Mouse (Mus musculus) MEL (cell line): ENCODE results near the gene Gapdh. TPM values are rescaled to one million over a fixed set of nuclear protein-coding genes. Genes with fewer than 3 reads are reported as not detected.

Source experiments
- DNase-seq: peaks from one replicate; pipeline ENCODE4 v3.0.0; 2011; ENCODE audit warnings: low read depth, low spot score
- H3K27ac ChIP-seq: 2 replicates; pipeline ENCODE4 v1.5.1; 2012; ENCODE audit warnings: low read depth, mild to moderate bottlenecking, control low read depth, low read length, moderate library complexity; ENCODE audit not compliant: control insufficient read depth
- H3K27me3 ChIP-seq, 2 experiments: fragments of 150-350 bp in 1 of 2; sonication (generic) in 1 of 2; 2 replicates each; pipeline ENCODE4 v1.6.1; 2012; ENCODE audit warnings: low read length in 2 of 2, mild to moderate bottlenecking in 2 of 2, improper control_type of control experiment in 1 of 2, moderate library complexity in 1 of 2; ENCODE audit not compliant: insufficient read depth in 2 of 2, control insufficient read depth in 1 of 2
- H3K36me3 ChIP-seq, 2 experiments: 2 replicates each; pipeline ENCODE4 v1.6.1; 2012 to 2014; ENCODE audit warnings: low read length in 2 of 2, improper control_type of control experiment in 1 of 2, inconsistent platforms in 1 of 2, mild to moderate bottlenecking in 1 of 2; ENCODE audit not compliant: insufficient read depth in 2 of 2, control insufficient read depth in 1 of 2
- H3K4me1 ChIP-seq, 2 experiments: fragments of 150-350 bp in 1 of 2; sonication (generic) in 1 of 2; 2 replicates each; pipeline ENCODE4 v1.6.1; 2012; ENCODE audit warnings: low read length in 2 of 2, improper control_type of control experiment in 1 of 2, mild to moderate bottlenecking in 1 of 2; ENCODE audit not compliant: insufficient read depth in 2 of 2, control insufficient read depth in 1 of 2
- H3K4me3 ChIP-seq, 2 experiments: fragments of 150-350 bp in 1 of 2; sonication (generic) in 1 of 2; 2 replicates each; pipeline ENCODE4 v1.5.1; 2012; ENCODE audit warnings: low read depth in 2 of 2, low read length in 2 of 2, mild to moderate bottlenecking in 2 of 2, moderate library complexity in 2 of 2, control low read depth in 1 of 2, improper control_type of control experiment in 1 of 2; ENCODE audit not compliant: control insufficient read depth in 1 of 2, insufficient read depth in 1 of 2
- H3K79me2 ChIP-seq: 2 replicates; pipeline ENCODE4 v1.6.1; 2012; ENCODE audit warnings: mild to moderate bottlenecking, low read length, moderate library complexity; ENCODE audit not compliant: control insufficient read depth, poor library complexity, insufficient read depth
- H3K9ac ChIP-seq: 2 replicates; pipeline ENCODE4 v1.6.1; 2012; ENCODE audit warnings: low read depth, mild to moderate bottlenecking, control low read depth, low read length, moderate library complexity; ENCODE audit not compliant: control insufficient read depth, poor library complexity, severe bottlenecking
- H3K9me3 ChIP-seq: fragments of 150-350 bp; sonication (generic); replicated peaks from 2 replicates; pipeline ENCODE4 v1.6.1; 2012; ENCODE audit warnings: mild to moderate bottlenecking, low read length, improper control_type of control experiment, moderate library complexity; ENCODE audit not compliant: insufficient read depth
- E2F4 ChIP-seq: IDR thresholded peaks from 2 replicates; pipeline ENCODE4 v1.6.1; 2011; ENCODE audit warnings: low read depth, low read length, improper control_type of control experiment, borderline replicate concordance
- ELF1 ChIP-seq: IDR thresholded peaks from 2 replicates; pipeline ENCODE4 v1.6.1; 2014; ENCODE audit warnings: low read depth, mild to moderate bottlenecking, inconsistent platforms, low read length, improper control_type of control experiment, moderate library complexity
- HCFC1 ChIP-seq: IDR thresholded peaks from 2 replicates; pipeline ENCODE4 v1.6.1; 2012; ENCODE audit warnings: low read depth, mild to moderate bottlenecking, inconsistent platforms, low read length, improper control_type of control experiment, moderate library complexity
- KAT2A ChIP-seq: conservative IDR thresholded peaks from 2 replicates; pipeline ENCODE4 v1.6.1; 2012; ENCODE audit warnings: low read depth, low read length, improper control_type of control experiment, inconsistent platforms
- MAFK ChIP-seq: IDR thresholded peaks from 2 replicates; pipeline ENCODE4 v1.6.1; 2011; ENCODE audit warnings: low read depth, mild to moderate bottlenecking, low read length, improper control_type of control experiment, borderline replicate concordance
- MAZ ChIP-seq: IDR thresholded peaks from 2 replicates; pipeline ENCODE4 v1.6.1; 2012; ENCODE audit warnings: low read depth, mild to moderate bottlenecking, inconsistent platforms, low read length, improper control_type of control experiment
- MEF2A ChIP-seq: IDR thresholded peaks from 2 replicates; pipeline ENCODE4 v1.6.1; 2014; ENCODE audit warnings: low read depth, mild to moderate bottlenecking, inconsistent platforms, low read length, improper control_type of control experiment; ENCODE audit not compliant: poor library complexity, insufficient replicate concordance, severe bottlenecking; ENCODE audit errors: extremely low read depth
- MXI1 ChIP-seq: IDR thresholded peaks from 2 replicates; pipeline ENCODE4 v1.6.1; 2011; ENCODE audit warnings: mild to moderate bottlenecking, low read depth, low read length, improper control_type of control experiment
- MYB ChIP-seq: IDR thresholded peaks from 2 replicates; pipeline ENCODE4 v1.6.1; 2011; ENCODE audit warnings: mild to moderate bottlenecking, low read depth, low read length, improper control_type of control experiment
- POLR2A ChIP-seq, 2 experiments: IDR thresholded peaks; 2 replicates each; pipeline ENCODE4 v1.6.1; 2011 to 2012; ENCODE audit warnings: low read length in 2 of 2, mild to moderate bottlenecking in 2 of 2, control low read depth in 1 of 2, improper control_type of control experiment in 1 of 2, low read depth in 1 of 2, moderate library complexity in 1 of 2; ENCODE audit not compliant: control insufficient read depth in 1 of 2, insufficient read depth in 1 of 2, poor library complexity in 1 of 2
- POLR2AphosphoS2 ChIP-seq: IDR thresholded peaks from 2 replicates; pipeline ENCODE4 v1.6.1; 2011; ENCODE audit warnings: low read length, improper control_type of control experiment
- POLR2AphosphoS5 ChIP-seq: IDR thresholded peaks from 2 replicates; pipeline ENCODE4 v1.6.1; 2012; ENCODE audit warnings: low read depth, borderline replicate concordance, mild to moderate bottlenecking, inconsistent platforms, low read length, moderate library complexity, mixed read lengths
- RAD21 ChIP-seq: IDR thresholded peaks from 2 replicates; pipeline ENCODE4 v1.6.1; 2011; ENCODE audit warnings: mild to moderate bottlenecking, low read depth, low read length, improper control_type of control experiment
- RCOR1 ChIP-seq: IDR thresholded peaks from 2 replicates; pipeline ENCODE4 v1.6.1; 2012; ENCODE audit warnings: low read depth, mild to moderate bottlenecking, inconsistent platforms, low read length, improper control_type of control experiment
- SIN3A ChIP-seq: IDR thresholded peaks from 2 replicates; pipeline ENCODE4 v1.6.1; 2012; ENCODE audit warnings: low read length, improper control_type of control experiment, inconsistent platforms
- SMC3 ChIP-seq: IDR thresholded peaks from 2 replicates; pipeline ENCODE4 v1.6.1; 2011; ENCODE audit warnings: low read depth, low read length, improper control_type of control experiment
- TBP ChIP-seq: IDR thresholded peaks from 2 replicates; pipeline ENCODE4 v1.8.0; 2011; ENCODE audit warnings: low read depth, low read length, improper control_type of control experiment
- USF1 ChIP-seq: IDR thresholded peaks from 2 replicates; pipeline ENCODE4 v1.6.1; 2014; ENCODE audit warnings: low read depth, mild to moderate bottlenecking, inconsistent platforms, low read length, improper control_type of control experiment, moderate library complexity
- USF2 ChIP-seq, 2 experiments: IDR thresholded peaks; 2 replicates each; pipeline ENCODE4 v1.6.1; 2011 to 2012; ENCODE audit warnings: improper control_type of control experiment in 2 of 2, low read length in 2 of 2, borderline replicate concordance in 1 of 2, inconsistent platforms in 1 of 2, low read depth in 1 of 2, mild to moderate bottlenecking in 1 of 2; ENCODE audit not compliant: insufficient read depth in 1 of 2
- ZC3H11A ChIP-seq: IDR thresholded peaks from 2 replicates; pipeline ENCODE4 v1.6.1; 2012; ENCODE audit warnings: low read depth, mild to moderate bottlenecking, inconsistent platforms, low read length, improper control_type of control experiment
- ZKSCAN1 ChIP-seq: IDR thresholded peaks from 2 replicates; pipeline ENCODE4 v1.6.1; 2012; ENCODE audit warnings: low read depth, mild to moderate bottlenecking, inconsistent platforms, low read length, improper control_type of control experiment, moderate library complexity
- ZNF384 ChIP-seq: IDR thresholded peaks from 2 replicates; pipeline ENCODE4 v1.6.1; 2012; ENCODE audit warnings: low read depth, mild to moderate bottlenecking, inconsistent platforms, low read length, improper control_type of control experiment
- polyA plus RNA-seq, 2 experiments: library from polyadenylated mRNA; stranded (reverse) in 1 of 2; unstranded in 1 of 2; fragments of >175 nt in 1 of 2; fragments of >200 nt in 1 of 2; gene quantifications; 2 replicates each; pipeline versions ENCODE4 v1.2.1 to v1.2.4; 2012; ENCODE audit warnings: low replicate concordance in 2 of 2, low read depth in 1 of 2; ENCODE audit not compliant: insufficient read length in 2 of 2, insufficient read depth in 1 of 2, missing spikeins in 1 of 2
- total RNA-seq: library from RNA; depleted of rRNA; stranded (reverse); fragments of 300-350 nt; gene quantifications from 2 replicates; pipeline ENCODE4 v1.2.3, GENCODE M21; 2012

Gene Gapdh
- total and polyA plus RNA-seq, 3 experiments: 723 to 1,834 TPM; not detected in 1

- TF ChIP-seq RCOR1 (no peak), MAZ (no peak), TBP (no peak), USF2 (IDR thresholded peaks at IDR 0.05; ENCODE audit: borderline replicate concordance in 1 of 2, insufficient read depth in 1 of 2, low read depth in 1 of 2, low read length in 2 of 2) (no peak), HCFC1 (no peak), MAFK (no peak), USF1 (no peak), SIN3A (no peak)
- peaks cover 0 to 28% of the 10 kb centered on the region in 2 experiments; a peak in 3 of 4 replicates for H3K4me1 ChIP-seq
- no peak overlapping the region for H3K9ac ChIP-seq
- H3K27me3 ChIP-seq: no peaks in the 10 kb centered on the region
- no peak for DNase-seq
- H3K27ac ChIP-seq: no peak overlapping the region
- H3K9me3 ChIP-seq: no peaks in the 10 kb centered on the region
- H3K4me3 ChIP-seq: no peak overlapping the region
- H3K79me2 ChIP-seq: peaks cover 16% of the 10 kb centered on the region
- peaks cover 0 to 9% of the 10 kb centered on the region in 2 experiments; a peak in 2 of 4 replicates for H3K36me3 ChIP-seq
Measured at GRCm38 (mm10) chr6:125148926-125149568, 17.2 kb downstream of the Gapdh start.

GRCm38 (mm10) chr6:125148251-125148925 is 17.9 kb downstream of the Gapdh start:
- Histone ChIP-seq H3K79me2 (peaks cover 10% of the 10 kb centered on the region), H3K27ac (no peak overlapping the region), H3K4me3 (no peak overlapping the region), H3K9me3 (no peaks in the 10 kb centered on the region), H3K9ac (no peak overlapping the region), H3K36me3 (peaks cover 0 to 9% of the 10 kb centered on the region in 2 experiments; a peak in 2 of 4 replicates), H3K27me3 (no peaks in the 10 kb centered on the region), H3K4me1 (peaks cover 0 to 25% of the 10 kb centered on the region in 2 experiments; a peak in 3 of 4 replicates)
- no peak for TF ChIP-seq POLR2A (IDR thresholded peaks at IDR 0.05; ENCODE audit: control insufficient read depth in 1 of 2, insufficient read depth in 1 of 2, low read depth in 1 of 2, low read length in 2 of 2, poor library complexity in 1 of 2)
- no peak for TF ChIP-seq USF2 (IDR thresholded peaks at IDR 0.05; ENCODE audit: borderline replicate concordance in 1 of 2, insufficient read depth in 1 of 2, low read depth in 1 of 2, low read length in 2 of 2)
- TF ChIP-seq POLR2AphosphoS2: no peak
- TF ChIP-seq MAFK: no peak
- no peak for TF ChIP-seq KAT2A
- no peak for DNase-seq

- no peaks in the 10 kb centered on the region for H3K27me3 ChIP-seq
- no peak overlapping the region for H3K27ac ChIP-seq
- H3K4me3 ChIP-seq: no peak overlapping the region
- no peak overlapping the region for H3K9ac ChIP-seq
- peaks cover 3% of the 10 kb centered on the region; the same call in 1 of the 2 replicates for H3K79me2 ChIP-seq
- peaks cover 0 to 23% of the 10 kb centered on the region in 2 experiments; a peak in 3 of 4 replicates for H3K4me1 ChIP-seq
- H3K9me3 ChIP-seq: no peaks in the 10 kb centered on the region
- no peak for DNase-seq
- peaks cover 0 to 9% of the 10 kb centered on the region in 2 experiments; a peak in 2 of 4 replicates for H3K36me3 ChIP-seq
- TF ChIP-seq RAD21 (no peak), HCFC1 (no peak), POLR2AphosphoS2 (no peak), POLR2A (IDR thresholded peaks at IDR 0.05; ENCODE audit: control insufficient read depth in 1 of 2, insufficient read depth in 1 of 2, low read depth in 1 of 2, low read length in 2 of 2, poor library complexity in 1 of 2) (no peak), E2F4 (no peak), USF2 (IDR thresholded peaks at IDR 0.05; ENCODE audit: borderline replicate concordance in 1 of 2, insufficient read depth in 1 of 2, low read depth in 1 of 2, low read length in 2 of 2) (no peak), MYB (no peak), MXI1 (no peak), SMC3 (no peak), ZC3H11A (no peak), MEF2A (no peak), MAFK (no peak), POLR2AphosphoS5 (no peak), ELF1 (no peak), USF1 (no peak), ZNF384 (no peak), ZKSCAN1 (no peak)
Measured at GRCm38 (mm10) chr6:125147329-125147728, 18.9 kb downstream of the Gapdh start.
